Mouse (Mus musculus): ENCODE data around the gene Cacna1f.

The Cacna1f gene

GRCm38 (mm10) chrX:7678986-7679385 is 72.1 kb downstream of the Cacna1f start:
- DNase-seq, result no peak

DNA sequence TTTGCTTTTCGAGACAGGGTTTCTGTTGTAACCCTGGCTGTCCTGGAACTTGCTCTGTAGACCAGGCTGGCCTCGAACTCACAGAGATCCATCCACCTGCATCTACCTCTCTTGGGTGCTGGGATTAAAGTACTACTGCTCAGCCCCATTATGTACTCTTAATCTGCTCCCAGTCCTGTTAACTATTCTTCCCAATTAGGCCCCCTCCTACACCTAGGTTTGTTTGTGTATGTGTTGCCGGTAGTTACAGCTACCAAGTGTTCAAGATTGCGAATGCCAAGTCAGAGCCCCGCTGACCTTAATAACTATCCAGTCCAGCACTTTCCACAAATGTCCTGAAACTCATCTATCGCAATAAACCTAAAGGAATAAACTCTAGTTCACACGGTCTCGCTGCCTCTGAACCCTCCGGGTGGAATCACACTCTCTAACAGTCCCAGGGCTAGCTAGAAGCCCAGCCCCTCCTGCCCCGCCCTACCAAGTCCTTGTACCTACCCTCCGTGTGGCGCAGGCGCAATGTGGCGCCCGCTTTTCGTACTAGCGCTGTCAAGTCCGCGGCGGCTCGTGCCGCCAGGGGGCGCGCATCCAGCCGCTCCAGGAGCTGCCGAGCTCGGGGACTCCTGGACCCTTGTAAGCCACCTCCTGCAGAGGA is 72.6 kb downstream of the Cacna1f start:
- peak; percentile 92 to 93 for DNase-seq

DNA sequence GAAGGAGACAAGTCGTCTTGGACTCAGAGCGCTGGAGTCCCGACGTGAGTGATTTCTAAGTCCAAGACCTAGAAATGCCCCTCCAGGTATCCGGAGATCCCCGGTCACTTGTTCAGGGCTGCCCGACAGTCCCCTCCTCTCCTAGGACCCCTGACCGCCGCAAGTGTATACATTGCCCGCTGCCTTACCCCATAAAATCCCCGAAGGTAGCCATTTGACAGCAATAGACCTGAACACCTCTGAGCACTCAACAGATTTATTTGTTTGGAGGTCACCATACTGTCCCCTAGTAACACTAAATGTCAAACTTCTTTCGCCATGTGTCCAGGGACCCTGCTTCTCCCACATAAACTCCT is 73.2 kb downstream of the Cacna1f start:
- DNase-seq, result no peak

GRCm38 (mm10) chrX:7680864-7681263 is 74.0 kb downstream of the Cacna1f start, which contains the start of gene Magix:
Magix (minus strand) TSS chrX:7681251.
- DNase-seq, result peak in 1 of 2 experiments; percentile 37
